Mouse (Mus musculus): ENCODE measurements around the gene Rpl10a. TPM values are rescaled to one million over a fixed set of nuclear protein-coding genes. Genes with fewer than 3 reads are reported as not detected.
A peak's percentile ranks its signal among the peaks of the same experiment; 100 is the strongest.

Rpl10a gene
- 401 and 423 TPM in 2 replicates for polyA plus RNA-seq (2014; fragmentation: Nextera tagmentation; extraction: Ambion mirVana)

- ATAC-seq (ENCODE audit: low FRiP score, low TSS enrichment) (peak; percentile 91), DNase-seq (peak; percentile 99)
- H3K27me3 ChIP-seq (ENCODE audit: control insufficient read depth, insufficient read depth, low read length) = no peaks in the 10 kb centered on the region
- H3K36me3 ChIP-seq (ENCODE audit: control insufficient read depth, insufficient read depth, low read length) = peaks cover 39% of the 10 kb centered on the region
- H3K9me3 ChIP-seq (ENCODE audit: control insufficient read depth, low read length) = no peaks in the 10 kb centered on the region
- WGBS = under 1% methylated on average over 67 of the region's 67 CpGs
- H3K27ac ChIP-seq (replicated peaks; ENCODE audit: low read depth, low read length) = peak within 1 kb of the TSS; percentile 95
- H3K9ac ChIP-seq (replicated peaks; ENCODE audit: low read length) = peak within 1 kb of the TSS; percentile 94
- peaks cover 15% of the 10 kb centered on the region for H3K4me1 ChIP-seq (ENCODE audit: control insufficient read depth, insufficient read depth, low read length)
- H3K4me2 ChIP-seq (ENCODE audit: low read length) = peak within 1 kb of the TSS; percentile 92
- peak within 1 kb of the TSS; percentile 77 for H3K4me3 ChIP-seq (replicated peaks; ENCODE audit: low read depth, low read length)
These were observed at the start of gene Rpl10a for GRCm38 (mm10) chr17:28328366-28328928. Gene Rpl10a (plus strand): TSS chr17:28328471.

- no peaks in the 10 kb centered on the region for H3K27me3 ChIP-seq (ENCODE audit: control insufficient read depth, insufficient read depth, low read length)
- no peaks in the 10 kb centered on the region for H3K36me3 ChIP-seq (ENCODE audit: control insufficient read depth, insufficient read depth, low read length)
- no peak for ATAC-seq (ENCODE audit: low FRiP score, low TSS enrichment)
- H3K9me3 ChIP-seq (ENCODE audit: control insufficient read depth, low read length) = no peaks in the 10 kb centered on the region
- H3K4me3 ChIP-seq (replicated peaks; ENCODE audit: low read depth, low read length) = no peak overlapping the region
- H3K27ac ChIP-seq (replicated peaks; ENCODE audit: low read depth, low read length) = no peak overlapping the region
- WGBS = 68% methylated on average over 4 of the region's 4 CpGs
- H3K9ac ChIP-seq (replicated peaks; ENCODE audit: low read length) = no peak overlapping the region
- peaks cover 7% of the 10 kb centered on the region; the same call in 1 of the 2 replicates for H3K4me1 ChIP-seq (ENCODE audit: control insufficient read depth, insufficient read depth, low read length)
- no peak overlapping the region for H3K4me2 ChIP-seq (ENCODE audit: low read length)
- no peak for DNase-seq
These were observed 49.0 kb upstream of the Rpl10a start for GRCm38 (mm10) chr17:28279236-28279635.

- DNase-seq = no peak
- no peak overlapping the region for H3K4me2 ChIP-seq (ENCODE audit: low read length)
- peaks cover 7% of the 10 kb centered on the region; the same call in 1 of the 2 replicates for H3K4me1 ChIP-seq (ENCODE audit: control insufficient read depth, insufficient read depth, low read length)
- no peaks in the 10 kb centered on the region for H3K9me3 ChIP-seq (ENCODE audit: control insufficient read depth, low read length)
- H3K27ac ChIP-seq (replicated peaks; ENCODE audit: low read depth, low read length) = no peak overlapping the region
- no peak overlapping the region for H3K4me3 ChIP-seq (replicated peaks; ENCODE audit: low read depth, low read length)
- ATAC-seq (ENCODE audit: low FRiP score, low TSS enrichment) = no peak
- no peaks in the 10 kb centered on the region for H3K36me3 ChIP-seq (ENCODE audit: control insufficient read depth, insufficient read depth, low read length)
- H3K9ac ChIP-seq (replicated peaks; ENCODE audit: low read length) = peak overlapping the region; percentile 12; the same call in 1 of the 2 replicates
- no peaks in the 10 kb centered on the region for H3K27me3 ChIP-seq (ENCODE audit: control insufficient read depth, insufficient read depth, low read length)
- 73% methylated on average over 15 of the region's 15 CpGs for WGBS
These were observed 48.4 kb upstream of the Rpl10a start for GRCm38 (mm10) chr17:28279780-28280422.

GRCm38 (mm10) chr17:28280423-28280800, 47.9 kb upstream of the Rpl10a start:
- peaks cover 7% of the 10 kb centered on the region; the same call in 1 of the 2 replicates for H3K4me1 ChIP-seq (ENCODE audit: control insufficient read depth, insufficient read depth, low read length)
- ATAC-seq (ENCODE audit: low FRiP score, low TSS enrichment) (no peak), DNase-seq (no peak)
- H3K9ac ChIP-seq (replicated peaks; ENCODE audit: low read length) = peak overlapping the region; percentile 12; the same call in 1 of the 2 replicates
- no peaks in the 10 kb centered on the region for H3K27me3 ChIP-seq (ENCODE audit: control insufficient read depth, insufficient read depth, low read length)
- no peak overlapping the region for H3K27ac ChIP-seq (replicated peaks; ENCODE audit: low read depth, low read length)
- H3K36me3 ChIP-seq (ENCODE audit: control insufficient read depth, insufficient read depth, low read length) = no peaks in the 10 kb centered on the region
- H3K9me3 ChIP-seq (ENCODE audit: control insufficient read depth, low read length) = no peaks in the 10 kb centered on the region
- H3K4me2 ChIP-seq (ENCODE audit: low read length) = no peak overlapping the region
- H3K4me3 ChIP-seq (replicated peaks; ENCODE audit: low read depth, low read length) = no peak overlapping the region
- 78% methylated on average over 7 of the region's 7 CpGs for WGBS

- WGBS = 46% methylated on average over 5 of the region's 5 CpGs
- Histone ChIP-seq H3K4me1 (ENCODE audit: control insufficient read depth, insufficient read depth, low read length) (peaks cover 7% of the 10 kb centered on the region; the same call in 1 of the 2 replicates), H3K27me3 (ENCODE audit: control insufficient read depth, insufficient read depth, low read length) (no peaks in the 10 kb centered on the region), H3K36me3 (ENCODE audit: control insufficient read depth, insufficient read depth, low read length) (no peaks in the 10 kb centered on the region), H3K9me3 (ENCODE audit: control insufficient read depth, low read length) (no peaks in the 10 kb centered on the region), H3K27ac (replicated peaks; ENCODE audit: low read depth, low read length) (no peak overlapping the region), H3K4me3 (replicated peaks; ENCODE audit: low read depth, low read length) (no peak overlapping the region), H3K9ac (replicated peaks; ENCODE audit: low read length) (no peak overlapping the region), H3K4me2 (ENCODE audit: low read length) (no peak overlapping the region)
- no peak for ATAC-seq (ENCODE audit: low FRiP score, low TSS enrichment)
- no peak for DNase-seq
These were observed 47.4 kb upstream of the Rpl10a start for GRCm38 (mm10) chr17:28280831-28281377.

- H3K36me3 ChIP-seq (ENCODE audit: control insufficient read depth, insufficient read depth, low read length) = no peaks in the 10 kb centered on the region
- H3K27me3 ChIP-seq (ENCODE audit: control insufficient read depth, insufficient read depth, low read length) = no peaks in the 10 kb centered on the region
- WGBS = 94% methylated on average over 7 of the region's 7 CpGs
- no peak overlapping the region for H3K27ac ChIP-seq (replicated peaks; ENCODE audit: low read depth, low read length)
- DNase-seq = no peak
- H3K9ac ChIP-seq (replicated peaks; ENCODE audit: low read length) = no peak overlapping the region
- no peaks in the 10 kb centered on the region for H3K9me3 ChIP-seq (ENCODE audit: control insufficient read depth, low read length)
- H3K4me1 ChIP-seq (ENCODE audit: control insufficient read depth, insufficient read depth, low read length) = peaks cover 7% of the 10 kb centered on the region; the same call in 1 of the 2 replicates
- no peak overlapping the region for H3K4me2 ChIP-seq (ENCODE audit: low read length)
- H3K4me3 ChIP-seq (replicated peaks; ENCODE audit: low read depth, low read length) = no peak overlapping the region
- ATAC-seq (ENCODE audit: low FRiP score, low TSS enrichment) = no peak
These were observed 46.3 kb upstream of the Rpl10a start for GRCm38 (mm10) chr17:28281866-28282441.

- DNase-seq (no peak), ATAC-seq (ENCODE audit: low FRiP score, low TSS enrichment) (no peak)
- 91% methylated on average over 10 of the region's 10 CpGs for WGBS
- Histone ChIP-seq H3K9ac (replicated peaks; ENCODE audit: low read length) (no peak overlapping the region), H3K4me1 (ENCODE audit: control insufficient read depth, insufficient read depth, low read length) (peaks cover 3% of the 10 kb centered on the region; the same call in 1 of the 2 replicates), H3K9me3 (ENCODE audit: control insufficient read depth, low read length) (no peaks in the 10 kb centered on the region), H3K4me2 (ENCODE audit: low read length) (no peak overlapping the region), H3K27ac (replicated peaks; ENCODE audit: low read depth, low read length) (no peak overlapping the region), H3K36me3 (ENCODE audit: control insufficient read depth, insufficient read depth, low read length) (no peaks in the 10 kb centered on the region), H3K4me3 (replicated peaks; ENCODE audit: low read depth, low read length) (no peak overlapping the region), H3K27me3 (ENCODE audit: control insufficient read depth, insufficient read depth, low read length) (no peaks in the 10 kb centered on the region)
These were observed 45.1 kb upstream of the Rpl10a start for GRCm38 (mm10) chr17:28283199-28283598.

- H3K36me3 ChIP-seq (ENCODE audit: control insufficient read depth, insufficient read depth, low read length) = no peaks in the 10 kb centered on the region
- no peak for DNase-seq
- ATAC-seq (ENCODE audit: low FRiP score, low TSS enrichment) = no peak
- WGBS = 86% methylated on average over 10 of the region's 10 CpGs
- no peak overlapping the region for H3K27ac ChIP-seq (replicated peaks; ENCODE audit: low read depth, low read length)
- H3K4me1 ChIP-seq (ENCODE audit: control insufficient read depth, insufficient read depth, low read length) = no peaks in the 10 kb centered on the region; the same call in 1 of the 2 replicates
- no peak overlapping the region for H3K9ac ChIP-seq (replicated peaks; ENCODE audit: low read length)
- no peak overlapping the region for H3K4me2 ChIP-seq (ENCODE audit: low read length)
- H3K9me3 ChIP-seq (ENCODE audit: control insufficient read depth, low read length) = no peaks in the 10 kb centered on the region
- no peaks in the 10 kb centered on the region for H3K27me3 ChIP-seq (ENCODE audit: control insufficient read depth, insufficient read depth, low read length)
- H3K4me3 ChIP-seq (replicated peaks; ENCODE audit: low read depth, low read length) = no peak overlapping the region
These were observed 42.1 kb upstream of the Rpl10a start for GRCm38 (mm10) chr17:28286133-28286532.
